Mouse (Mus musculus): ENCODE data around the gene Epn1.

DNA sequence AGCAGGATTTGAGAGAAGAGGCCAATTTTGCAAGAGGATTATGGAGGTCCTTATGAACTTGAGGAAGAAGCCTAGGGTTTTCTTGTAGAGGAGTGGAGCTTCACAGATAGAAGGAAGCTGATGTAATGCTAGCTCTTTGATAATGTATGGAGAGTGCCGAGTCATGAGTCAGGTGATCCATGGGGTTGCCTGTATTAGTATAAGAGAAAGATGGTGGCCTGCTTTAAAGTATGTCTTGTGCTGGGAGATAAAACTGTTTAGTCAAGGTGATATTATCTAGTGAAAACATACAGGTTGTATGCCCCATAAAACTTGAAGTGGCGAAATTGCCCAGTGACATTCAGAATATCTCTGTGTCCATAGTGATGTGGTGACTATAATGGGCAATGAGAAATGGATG lies 3.1 kb upstream of the Epn1 start:
- TF ChIP-seq CTCF (IDR thresholded peaks at IDR 0.05; ENCODE audit: low read depth, low read length) (no peak), GATA1 (IDR thresholded peaks at IDR 0.05; ENCODE audit: borderline replicate concordance, low read length) (no peak), POLR2AphosphoS5 (IDR thresholded peaks at IDR 0.05; ENCODE audit: insufficient replicate concordance, low read depth, low read length) (no peak)

All from G1E (cell line).